In the genomic region with DNA sequence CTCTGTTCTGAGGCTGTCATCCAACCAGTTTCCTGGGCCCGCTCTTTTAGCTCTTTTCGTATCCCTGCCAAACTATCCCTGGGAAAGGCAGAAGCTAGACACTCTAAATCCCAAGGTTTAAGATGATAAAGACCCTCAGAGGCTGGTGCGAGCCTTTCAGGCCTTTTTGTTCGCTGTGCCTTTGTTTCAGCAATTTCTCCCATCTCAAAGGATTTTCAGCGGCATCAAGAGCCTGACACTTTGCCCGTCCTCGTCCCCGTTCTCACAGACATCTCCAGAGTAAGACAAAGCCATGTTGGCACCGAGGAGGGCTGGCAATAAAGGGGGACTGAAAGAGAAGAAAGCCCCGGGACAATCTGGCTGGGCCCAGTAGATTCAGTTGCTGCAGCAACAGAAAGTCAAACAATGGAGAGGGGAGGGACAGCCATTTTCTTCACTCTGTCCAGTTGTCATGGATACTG, we compare ENCODE assay signal across 9 mouse cellular contexts.
DNase-seq lines count a peak whose midpoint lies in the region; ATAC-seq lines count a peak whose summit lies in the region.
"Had no signal": no experiment of that assay in that cellular context is flagged by ENCODE, and none has a peak within 500 bp of the region (broad histone marks: within the 10 kb centered on the region; RNA-seq: fewer than 3 reads in every experiment).

No protein-coding gene starts in this region.

- 82% methylated on average over 10 of the region's 10 CpGs for WGBS in heart, embryonic 10.5 days

- peak; percentile 39 for DNase-seq in heart, embryonic 10.5 days (ENCODE audit: low spot score)
- DNase-seq in heart, postnatal 25 days (ENCODE audit: low spot score): no peak
- DNase-seq in frontal cortex, adult 2 months (ENCODE audit: extremely low spot score in 1 of 2, low spot score in 1 of 2): peak; percentile 47 to 50
- peak; percentile 47 to 56 for DNase-seq in left cerebral cortex, postnatal 14 days (ENCODE audit: low spot score in 2 of 2)
- DNase-seq in right cerebral cortex, postnatal 25 days: peak; percentile 28
- DNase-seq in urinary bladder, postnatal 10 days (ENCODE audit: low spot score): no peak
- DNase-seq in heart, postnatal 36 days: no peak
- DNase-seq: spleen, adult 18-20 months had no signal

- H3K27me3 ChIP-seq in heart, embryonic 10.5 days (ENCODE audit: insufficient read depth, poor library complexity, severe bottlenecking): 0 out of 2 replicates have a peak, but pooled peaks cover 6% of the 10 kb centered on the region

- H3K4me1 ChIP-seq in heart, embryonic 10.5 days: no peaks in the 10 kb centered on the region

- no peak for ATAC-seq in erythroid progenitor cell, adult 5-6 weeks (replicated peaks; ENCODE audit: low FRiP score, poor library complexity, severe bottlenecking)

- H3K4me3 ChIP-seq in heart, embryonic 10.5 days: no peak overlapping the region

- intact Hi-C loops in heart, postnatal 25 days (cut with DNase I): no loop called here
- intact Hi-C loops in left cerebral cortex, postnatal 14 days (cut with DNase I): no loop called here
- intact Hi-C loops in heart, postnatal 36 days (cut with DNase I): no loop called here

- no peaks in the 10 kb centered on the region for H3K36me3 ChIP-seq in heart, embryonic 10.5 days

- no peak overlapping the region for H3K27ac ChIP-seq in heart, embryonic 10.5 days

- H3K9me3 ChIP-seq in heart, embryonic 10.5 days: no peaks in the 10 kb centered on the region

Comparison
In these comparisons a context has a peak if more than half of its experiments do, and no peak if none do; other contexts are left out.
1. DNase-seq: peak in heart, embryonic 10.5 days (single experiment), frontal cortex, adult 2 months (2 of 2), left cerebral cortex, postnatal 14 days (2 of 2) and right cerebral cortex, postnatal 25 days (single experiment); none in heart, postnatal 25 days (single experiment), urinary bladder, postnatal 10 days (single experiment) and heart, postnatal 36 days (0 of 2).